Mouse (Mus musculus) brain, embryonic 14.5 days (tissue): Measurements from ENCODE around the gene 1700016D06Rik. TPM values are rescaled to one million over a fixed set of nuclear protein-coding genes. Genes with fewer than 3 reads are reported as not detected.
A peak's percentile ranks its signal among the peaks of the same experiment; 100 is the strongest.

ENCODE experiments used
- DNase-seq: peaks from one replicate; pipeline ENCODE4 v3.0.0-alpha.2; 2011; ENCODE audit warnings: low read depth
- CTCF ChIP-seq: fragments of 200-500 bp; IDR thresholded peaks from 2 replicates; pipeline ENCODE4 v1.5.1; 2012; ENCODE audit warnings: inconsistent platforms, mild to moderate bottlenecking, moderate library complexity, borderline replicate concordance; ENCODE audit not compliant: insufficient read depth, insufficient read length; ENCODE audit errors: extremely low read depth
- POLR2A ChIP-seq: fragments of 200-500 bp; IDR thresholded peaks from 2 replicates; pipeline ENCODE4 v1.6.1; 2012; ENCODE audit warnings: mild to moderate bottlenecking, inconsistent platforms, borderline replicate concordance; ENCODE audit not compliant: poor library complexity, insufficient read depth, insufficient read length, severe bottlenecking; ENCODE audit errors: extremely low read depth
- polyA plus RNA-seq: library from polyadenylated mRNA; depleted of rRNA; stranded (reverse); fragments of >200 nt; gene quantifications from 2 replicates; pipeline ENCODE4 v1.2.3, GENCODE M21; 2012; rRNA removed

1700016D06Rik gene
- polyA plus RNA-seq, 1 experiment: not detected

DNA sequence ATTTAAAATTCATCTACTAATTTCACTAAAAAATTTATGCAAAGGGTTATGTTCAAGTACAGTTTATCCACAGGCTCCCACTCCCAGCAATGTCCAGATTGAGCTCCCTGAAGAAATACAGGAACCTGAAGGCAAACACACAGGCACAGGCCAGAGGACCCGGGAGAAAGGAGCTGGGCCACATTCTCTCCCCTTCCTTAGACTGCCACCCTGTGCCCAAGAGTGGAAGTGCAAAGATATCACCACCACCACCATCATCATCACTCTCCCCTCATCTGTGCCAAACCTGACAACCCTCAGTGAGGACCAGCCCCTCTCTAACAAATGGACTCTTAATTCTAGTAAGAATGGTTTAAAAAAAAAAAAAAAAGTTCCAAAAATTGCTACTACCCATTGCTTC lies 84.6 kb downstream of the 1700016D06Rik start:
- TF ChIP-seq CTCF: peak; percentile 84
- TF ChIP-seq POLR2A: no peak
- peak; percentile 41 for DNase-seq

DNA sequence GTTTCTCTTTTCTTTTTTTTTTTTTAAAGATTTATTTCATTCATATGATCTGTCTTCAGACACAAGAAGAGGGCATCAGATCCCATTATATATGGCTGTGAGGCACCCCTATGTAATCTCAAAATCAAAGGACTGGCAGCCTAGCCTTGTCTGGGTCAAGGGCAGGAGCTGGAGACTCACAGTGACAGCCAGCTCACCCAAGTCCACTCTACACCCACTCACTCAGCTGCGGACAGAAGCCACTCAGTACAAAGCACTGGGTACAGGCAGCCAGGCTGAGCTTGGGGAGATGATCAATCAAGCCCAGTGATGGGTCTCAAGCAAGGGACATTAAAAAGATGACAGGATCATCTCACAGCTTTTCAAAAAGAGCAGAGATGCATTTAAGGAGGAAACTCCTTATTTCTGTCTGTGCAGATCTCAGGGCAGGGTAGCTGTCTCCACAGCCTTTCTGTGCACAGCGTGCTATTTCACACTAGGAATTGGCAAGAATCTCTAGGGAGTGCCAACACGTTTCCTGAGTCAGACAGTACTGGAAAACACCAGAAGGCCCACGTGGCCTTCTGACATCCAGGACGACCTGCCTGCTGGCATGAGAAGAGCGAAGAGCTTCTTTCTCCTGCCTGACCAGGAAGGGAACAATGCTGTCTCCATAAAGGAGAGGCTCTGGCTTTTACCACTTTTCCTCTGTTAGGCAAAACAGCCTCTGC lies 86.6 kb downstream of the 1700016D06Rik start:
- no peak for DNase-seq
- TF ChIP-seq POLR2A: no peak
- no peak for TF ChIP-seq CTCF

GRCm38 (mm10) chr8:11608848-11609247 lies 92.0 kb downstream of the 1700016D06Rik start:
- no peak for DNase-seq
- TF ChIP-seq POLR2A: no peak
- TF ChIP-seq CTCF: no peak

Other genes with a start within 250 kb of the 1700016D06Rik start
- 0.55 and 0.85 TPM in 2 replicates for gene Rab20, start 222.4 kb downstream of the 1700016D06Rik start, polyA plus RNA-seq
- 126 and 165 TPM in 2 replicates for gene Naxd, start 203.6 kb downstream of the 1700016D06Rik start, polyA plus RNA-seq
- gene Cars2, start 150.3 kb downstream of the 1700016D06Rik start, polyA plus RNA-seq: 44.1 and 54.9 TPM in 2 replicates
- gene Ing1, start 145.5 kb downstream of the 1700016D06Rik start, polyA plus RNA-seq: 57.3 and 69.9 TPM in 2 replicates
- 151 and 230 TPM in 2 replicates for gene Ankrd10, start 65.3 kb downstream of the 1700016D06Rik start, polyA plus RNA-seq
- 85.1 and 124 TPM in 2 replicates for gene Arhgef7, start 26.7 kb upstream of the 1700016D06Rik start, polyA plus RNA-seq
- gene Tex29, start 139.4 kb upstream of the 1700016D06Rik start, polyA plus RNA-seq: 0.12 TPM in 1 of 2 replicates, not detected in the other